Mouse (Mus musculus): ENCODE results near the gene Ccar1.
"Not testable (repeated sequence)": the region's sequence is repeated elsewhere in the genome, so short reads cannot be mapped to it uniquely, and the experiment has no call there.

The Ccar1 gene

GRCm38 (mm10) chr10:62725771-62726687 is 66.1 kb downstream of the Ccar1 start, which contains the start of gene Stox1:
Gene Stox1 (minus strand): TSS chr10:62726128.
- DNase-seq (ENCODE audit: low read depth, low spot score), result peak; percentile 63

GRCm38 (mm10) chr10:62724936-62725335 is 67.2 kb downstream of the Ccar1 start:
- DNase-seq (ENCODE audit: low read depth, low spot score), result no peak

- DNase-seq (ENCODE audit: low read depth, low spot score), result no peak
Measured at GRCm38 (mm10) chr10:62722701-62723100, 69.4 kb downstream of the Ccar1 start.

GRCm38 (mm10) chr10:62720574-62720973 is 71.5 kb downstream of the Ccar1 start:
- DNase-seq (ENCODE audit: low read depth, low spot score), result not testable (repeated sequence)

DNA sequence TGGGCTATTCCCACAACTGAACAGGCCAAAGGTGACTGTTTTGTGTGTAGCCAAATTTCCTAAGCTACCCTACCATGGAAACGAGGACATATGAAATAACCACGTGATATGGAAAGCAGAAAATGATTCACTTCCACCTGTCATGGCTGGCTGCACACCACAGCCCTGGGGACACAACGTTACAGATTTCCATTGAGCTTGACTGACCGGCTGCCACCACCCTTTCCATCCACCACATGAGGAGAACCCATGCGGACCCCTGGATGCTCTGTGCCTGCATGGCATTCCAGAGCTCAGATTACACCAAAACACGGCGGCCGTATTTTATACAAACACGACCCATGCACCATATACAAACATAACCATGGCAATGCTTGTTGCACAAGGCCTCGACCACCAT is 78.6 kb downstream of the Ccar1 start:
- no peak for DNase-seq (ENCODE audit: low read depth, low spot score)

DNA sequence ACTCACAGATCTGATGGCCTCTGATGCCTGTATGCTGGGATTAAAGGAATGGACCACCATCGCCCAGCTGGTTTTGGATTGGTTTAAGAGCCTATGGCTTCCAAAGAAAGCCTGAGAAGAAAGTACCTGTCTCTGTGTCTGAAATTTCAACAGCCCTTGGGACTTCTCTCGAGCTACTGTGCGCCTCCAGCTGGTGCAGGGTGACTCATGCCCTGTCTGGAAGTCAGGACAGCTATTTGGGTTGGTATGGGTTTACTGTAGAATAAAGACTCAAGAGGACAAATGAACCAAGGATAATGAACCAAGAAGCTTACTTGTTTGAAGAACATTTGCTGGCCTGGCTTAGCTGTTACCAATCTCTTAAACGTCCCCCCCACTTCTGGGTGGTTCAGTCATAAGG is 88.5 kb downstream of the Ccar1 start:
- no peak for DNase-seq (ENCODE audit: low read depth, low spot score)

- DNase-seq (ENCODE audit: low read depth, low spot score), result no peak
Measured at GRCm38 (mm10) chr10:62702436-62702835, 89.7 kb downstream of the Ccar1 start.

Measured in R1 (cell line).